Mouse (Mus musculus): ENCODE measurements around the gene Mbd4.

The Mbd4 gene

DNA sequence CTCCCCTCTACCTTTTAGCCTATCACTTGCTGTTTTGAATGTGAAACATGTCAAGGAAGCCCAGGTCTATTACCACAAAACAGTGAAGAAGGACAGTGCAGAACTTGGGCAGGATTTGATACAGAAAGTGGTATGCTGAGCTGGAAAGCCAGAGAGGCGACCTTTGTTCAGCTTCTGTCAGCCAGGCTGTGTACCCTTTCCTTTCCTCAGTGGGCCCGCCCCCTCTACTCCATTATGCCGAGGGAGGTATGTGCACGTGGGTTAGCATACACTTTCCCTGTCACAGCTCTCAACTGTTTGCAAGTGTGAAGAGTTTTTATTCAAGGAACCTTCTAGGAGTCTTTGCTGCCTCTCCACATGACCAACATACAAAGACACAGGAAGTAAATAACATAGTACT, 6.1 kb upstream of the Mbd4 start:
- DNase-seq (ENCODE audit: low read depth): no peak

DNA sequence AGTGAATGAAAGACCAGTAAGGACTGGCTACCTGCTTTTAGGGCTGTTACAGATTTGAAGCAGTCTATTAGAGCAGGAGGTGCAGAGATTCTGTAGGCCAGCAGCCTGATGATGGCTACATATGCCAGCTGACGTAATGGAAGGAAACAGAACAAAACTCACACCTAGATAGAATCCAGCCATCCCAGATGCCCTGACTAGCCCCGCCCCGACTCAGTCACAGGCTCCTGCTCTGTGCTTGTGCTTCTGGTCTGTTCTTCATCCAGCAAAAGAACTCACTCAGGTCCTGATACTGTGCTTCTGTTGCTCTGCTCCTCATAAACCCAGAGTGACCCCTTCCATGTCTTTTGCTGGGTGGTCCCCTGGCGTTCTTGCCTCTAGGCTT, 3.2 kb upstream of the Mbd4 start:
- DNase-seq (ENCODE audit: low read depth): no peak

DNA sequence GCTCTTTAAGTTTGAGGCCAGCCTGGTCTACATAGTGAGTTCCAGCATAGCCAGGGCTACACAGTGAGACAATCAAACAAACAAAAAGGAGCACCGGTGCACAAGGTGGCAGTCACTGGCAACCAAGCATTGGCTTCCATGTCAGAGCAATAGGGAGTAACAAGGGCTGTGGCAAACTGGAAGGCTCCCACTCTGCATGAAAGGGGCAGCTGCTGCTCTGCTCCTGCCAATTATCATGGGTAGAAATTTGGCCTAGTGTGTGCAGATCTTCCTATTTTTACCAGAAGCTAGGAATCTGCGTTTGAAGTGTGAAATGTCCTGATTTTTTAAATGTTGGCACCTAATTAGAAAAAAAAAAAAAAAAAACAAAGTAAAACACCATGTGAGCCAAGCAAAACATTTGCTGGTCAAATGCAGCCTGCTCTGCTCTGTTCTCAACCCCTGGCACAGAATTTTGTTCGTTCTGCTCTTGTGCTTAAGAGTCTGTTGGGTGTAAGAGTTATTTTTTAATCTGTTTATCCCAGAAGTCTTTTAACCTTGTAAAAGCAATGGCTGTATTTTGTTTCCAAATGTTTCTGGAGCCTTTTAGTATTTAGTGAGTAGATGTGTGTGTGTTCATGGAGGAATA, 2.7 kb upstream of the Mbd4 start:
- no peak for DNase-seq (ENCODE audit: low read depth)

DNA sequence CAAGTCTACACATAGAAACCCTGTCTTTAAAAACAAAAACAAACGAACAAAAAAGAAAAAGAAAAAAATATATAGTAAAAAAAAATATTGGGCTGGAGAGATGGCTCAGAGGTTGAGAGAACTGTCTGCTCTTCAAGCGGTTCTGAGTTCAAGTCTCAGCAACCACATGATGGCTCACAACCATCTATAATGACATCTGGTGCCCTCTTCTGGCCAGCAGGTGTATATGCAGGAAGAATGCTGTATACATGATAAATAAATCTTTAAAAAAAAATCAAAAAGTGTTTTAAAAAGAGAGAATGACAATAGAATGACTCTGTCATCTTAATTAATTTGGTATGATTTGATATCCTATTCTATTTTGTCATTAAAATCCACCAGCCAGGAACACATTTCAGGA, 1.3 kb upstream of the Mbd4 start:
- no peak for DNase-seq (ENCODE audit: low read depth)

DNA sequence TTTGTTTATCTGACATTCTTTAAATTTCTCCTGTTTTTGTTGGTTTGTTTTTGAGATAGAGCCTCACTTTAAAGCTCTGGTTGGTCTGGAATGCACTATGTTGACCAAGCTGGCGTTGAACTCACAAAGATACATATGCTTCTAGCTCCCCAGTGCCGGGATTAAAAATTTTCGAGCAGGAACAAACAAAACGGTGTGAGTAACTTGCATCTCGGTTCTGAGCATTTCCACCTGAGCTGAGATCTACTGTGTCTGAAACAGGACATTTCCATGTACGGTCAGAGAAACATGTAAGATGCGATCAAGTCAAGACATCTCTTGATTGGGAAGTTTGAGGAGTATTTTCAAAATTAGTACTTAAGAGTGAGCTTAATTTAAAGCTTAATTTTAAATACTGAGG, 814 bp upstream of the Mbd4 start:
- DNase-seq (ENCODE audit: low read depth): no peak

DNA sequence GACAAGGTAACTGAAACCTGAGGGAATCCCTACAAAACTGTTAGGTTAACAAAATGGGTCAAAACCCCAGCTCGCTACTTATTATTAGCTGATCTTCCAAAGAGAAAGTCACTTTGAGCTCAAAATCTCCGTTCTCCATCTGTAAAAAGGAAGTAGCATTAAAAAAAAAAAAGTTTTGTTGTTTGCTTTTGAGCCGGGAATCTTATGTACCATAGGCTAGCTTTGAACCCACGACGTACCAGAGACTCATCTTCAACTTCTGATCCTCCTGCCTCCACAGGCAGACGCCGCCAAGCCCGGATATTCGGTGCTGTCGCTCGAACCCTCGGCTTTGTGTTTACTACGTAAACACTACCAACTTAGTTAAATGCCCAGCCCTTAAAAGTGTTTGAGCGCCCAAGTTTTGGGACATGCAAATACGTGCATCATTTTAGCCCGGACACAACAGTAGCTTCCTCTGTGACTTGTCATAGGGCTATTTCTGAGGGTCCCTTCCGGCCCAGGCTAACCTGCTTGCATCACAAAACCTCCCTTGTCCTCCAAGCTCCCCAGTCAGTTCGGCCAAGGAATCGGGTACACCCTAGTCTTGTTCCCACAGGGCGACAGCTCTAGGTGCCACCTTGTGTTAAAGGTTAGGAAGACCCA, 603 bp downstream of the Mbd4 start:
- no peak for DNase-seq (ENCODE audit: low read depth)

DNA sequence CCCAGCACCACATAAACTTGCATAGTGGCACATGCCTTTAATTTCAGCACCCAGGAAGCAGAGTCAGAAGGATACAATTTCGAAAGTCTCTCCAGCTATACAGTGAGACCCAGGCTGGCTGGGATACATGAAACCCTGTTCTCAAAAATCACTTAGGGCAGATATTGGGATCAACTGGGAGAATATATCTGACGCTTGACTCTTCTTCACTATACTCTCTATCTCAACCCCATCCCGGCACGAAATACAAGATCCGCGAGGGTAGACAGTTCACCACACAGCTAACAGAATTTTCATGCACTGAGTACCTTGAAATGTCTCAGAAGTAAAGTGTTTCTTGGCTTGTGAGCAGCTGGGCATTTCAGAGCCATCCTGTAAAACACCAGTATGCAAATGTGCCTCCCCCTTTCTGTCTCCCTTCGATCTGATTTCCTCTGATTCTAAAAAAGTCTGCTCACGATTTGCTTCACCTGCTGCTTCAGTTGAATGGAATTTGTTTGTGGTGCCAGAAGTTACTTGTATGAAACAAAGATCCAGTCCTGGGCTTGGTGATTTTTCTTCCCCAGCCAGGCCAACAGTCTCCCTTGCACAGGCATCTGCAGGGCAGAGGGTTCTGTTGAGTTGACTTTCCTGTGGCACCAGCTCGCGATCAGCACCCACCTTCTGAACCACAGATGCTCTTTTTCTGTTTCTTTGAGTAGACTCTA, 4.4 kb downstream of the Mbd4 start:
- no peak for DNase-seq (ENCODE audit: low read depth)

DNA sequence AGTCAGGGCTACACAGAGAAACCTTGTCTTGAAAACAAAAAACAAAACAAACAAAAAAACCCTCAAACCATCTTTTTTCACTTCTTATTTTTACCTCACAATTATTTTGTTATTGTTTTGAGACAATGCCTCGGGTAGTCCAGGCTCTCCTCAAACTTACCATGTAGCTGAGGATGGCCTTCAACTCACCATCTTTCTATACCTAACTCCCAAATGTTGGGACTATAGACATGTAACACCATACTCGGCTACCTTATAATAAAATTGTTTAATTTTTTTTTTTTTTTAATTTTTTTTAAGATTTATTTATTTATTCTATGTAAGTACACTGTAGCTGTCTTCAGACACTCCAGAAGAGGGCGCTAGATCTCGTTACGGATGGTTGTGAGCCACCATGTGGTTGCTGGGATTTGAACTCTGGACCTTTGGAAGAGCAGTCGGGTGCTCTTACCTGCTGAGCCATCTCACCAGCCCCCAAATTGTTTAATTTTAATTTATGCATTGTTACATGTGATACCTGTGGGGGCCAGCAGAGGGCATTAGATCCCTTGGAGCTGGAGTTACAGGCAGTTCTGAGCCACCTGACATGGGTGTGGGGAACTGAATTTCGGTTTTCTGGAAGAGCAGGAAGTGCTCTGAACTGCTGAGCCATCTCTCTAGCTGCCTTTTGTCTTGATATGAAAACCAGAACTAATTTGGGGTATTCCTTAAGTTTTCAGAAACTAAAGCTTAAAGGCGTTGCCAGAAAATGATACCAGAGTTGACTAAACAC, 6.3 kb downstream of the Mbd4 start:
- peak; percentile 53 for DNase-seq (ENCODE audit: low read depth)

DNA sequence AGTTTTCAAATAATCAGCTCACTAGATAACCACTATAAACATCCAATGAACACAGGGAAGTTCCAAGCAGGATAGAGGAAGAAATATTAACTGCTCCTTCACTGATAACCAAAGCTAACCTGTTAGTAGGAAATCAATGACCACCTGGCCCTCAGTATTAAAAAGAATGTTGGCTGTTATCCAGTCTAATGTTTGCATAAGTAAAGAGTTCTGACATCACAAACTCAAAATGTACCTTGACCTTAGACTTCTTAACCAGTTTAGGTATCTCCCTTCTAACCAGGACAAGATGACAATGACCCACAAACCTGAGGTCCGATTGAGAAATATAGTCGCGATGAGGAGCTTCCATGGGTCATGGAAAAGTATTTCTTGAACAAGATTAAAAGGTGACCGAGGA, 8.2 kb downstream of the Mbd4 start:
- DNase-seq (ENCODE audit: low read depth): no peak

DNA sequence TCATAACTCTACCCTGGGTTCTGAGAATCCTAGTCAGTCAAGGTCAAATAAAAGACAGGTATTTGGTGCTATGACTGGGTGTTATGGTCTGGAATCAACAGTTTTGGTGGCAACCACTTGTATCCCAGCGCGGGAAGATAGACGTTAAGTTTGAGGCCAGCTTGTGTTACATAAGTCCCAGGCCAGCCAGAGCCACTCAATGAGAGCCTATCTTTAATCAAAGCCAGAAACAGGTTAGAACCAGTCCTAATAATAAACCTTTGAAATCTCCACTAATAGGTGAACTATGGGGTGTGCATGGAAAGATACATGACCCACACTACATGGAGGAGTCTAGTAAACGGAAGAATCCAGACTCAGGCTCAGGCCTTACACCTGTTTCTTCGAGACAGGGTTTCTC, 14.4 kb downstream of the Mbd4 start:
- DNase-seq (ENCODE audit: low read depth): no peak

DNA sequence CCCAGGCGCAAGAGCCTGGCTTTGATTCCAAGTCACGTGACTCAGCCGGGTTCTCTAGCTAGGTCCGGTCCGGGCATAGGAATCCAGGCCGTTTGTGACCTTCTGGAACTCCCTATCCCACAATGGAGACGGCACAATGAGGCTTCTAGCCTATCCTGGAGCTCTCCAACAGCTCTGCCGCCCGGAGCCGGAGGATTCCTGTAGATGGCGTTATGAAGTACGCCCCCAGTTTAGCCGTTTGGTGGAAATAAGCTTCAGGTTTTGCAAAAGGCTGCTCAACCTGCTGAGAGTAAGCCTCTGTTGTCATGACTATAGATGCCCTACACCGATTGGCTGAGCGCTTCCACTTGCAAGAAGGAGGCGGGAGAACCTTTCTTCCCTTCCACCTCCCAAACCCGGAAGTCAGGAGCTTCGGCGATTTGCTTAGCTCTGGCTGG, 15.0 kb downstream of the Mbd4 start, which contains the start of gene Efcab12:
TSS of gene Efcab12 (minus strand) at position 252 of the 437 bp plus-strand sequence.
- peak; percentile 72 for DNase-seq (ENCODE audit: low read depth)

DNA sequence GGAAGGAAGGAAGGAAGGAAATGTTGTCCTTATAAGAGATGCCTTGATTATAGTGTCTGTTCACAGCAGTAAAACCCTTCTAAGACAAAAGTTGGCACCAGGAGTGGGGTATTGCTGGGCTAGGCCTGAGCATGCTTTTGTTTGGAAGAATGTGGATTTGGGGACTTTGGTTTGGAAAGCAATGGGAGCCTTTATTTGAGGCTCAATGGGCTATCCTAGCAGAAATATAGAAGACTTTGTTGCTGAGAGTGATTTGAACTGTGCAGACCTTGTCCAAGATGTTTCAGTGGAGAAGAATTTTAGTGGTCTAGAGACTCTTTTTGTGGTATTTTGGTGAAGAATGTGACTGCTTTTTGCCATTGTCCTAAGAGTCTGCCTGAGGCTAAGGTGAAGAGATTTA, 19.3 kb downstream of the Mbd4 start:
- DNase-seq (ENCODE audit: low read depth): no peak

DNA sequence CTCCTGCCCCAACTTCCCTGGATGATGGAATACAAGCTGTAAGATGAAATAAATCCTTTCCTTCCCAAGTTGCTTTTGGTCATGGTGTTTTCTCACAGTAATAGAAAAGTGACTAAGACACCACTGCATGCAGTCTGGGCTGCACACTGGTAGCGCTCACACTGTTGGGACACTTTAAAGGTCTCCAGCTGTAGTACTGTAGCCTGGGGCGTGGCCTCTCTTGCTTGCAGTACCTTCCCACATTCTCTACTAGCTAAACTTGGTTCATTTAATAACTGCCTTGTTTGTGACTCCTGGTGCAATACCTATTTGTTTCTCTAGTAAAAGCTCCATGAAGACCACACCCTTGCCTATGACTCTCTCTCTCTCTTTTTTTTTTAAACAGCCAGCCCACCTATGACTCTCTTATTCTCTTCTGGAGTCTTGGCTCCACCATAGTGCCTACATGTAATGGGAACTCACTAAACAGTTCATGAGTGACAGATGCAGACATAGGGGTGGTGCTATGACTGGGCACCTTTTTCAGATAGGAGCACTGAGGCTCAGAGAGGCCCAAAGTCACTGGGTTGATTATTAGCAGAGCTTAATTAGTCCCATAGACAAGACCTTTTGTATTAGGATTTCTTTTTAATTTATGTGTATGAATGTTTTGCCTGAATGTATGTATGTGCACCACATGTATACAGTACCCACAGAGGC, 20.9 kb downstream of the Mbd4 start:
- DNase-seq (ENCODE audit: low read depth): no peak

DNA sequence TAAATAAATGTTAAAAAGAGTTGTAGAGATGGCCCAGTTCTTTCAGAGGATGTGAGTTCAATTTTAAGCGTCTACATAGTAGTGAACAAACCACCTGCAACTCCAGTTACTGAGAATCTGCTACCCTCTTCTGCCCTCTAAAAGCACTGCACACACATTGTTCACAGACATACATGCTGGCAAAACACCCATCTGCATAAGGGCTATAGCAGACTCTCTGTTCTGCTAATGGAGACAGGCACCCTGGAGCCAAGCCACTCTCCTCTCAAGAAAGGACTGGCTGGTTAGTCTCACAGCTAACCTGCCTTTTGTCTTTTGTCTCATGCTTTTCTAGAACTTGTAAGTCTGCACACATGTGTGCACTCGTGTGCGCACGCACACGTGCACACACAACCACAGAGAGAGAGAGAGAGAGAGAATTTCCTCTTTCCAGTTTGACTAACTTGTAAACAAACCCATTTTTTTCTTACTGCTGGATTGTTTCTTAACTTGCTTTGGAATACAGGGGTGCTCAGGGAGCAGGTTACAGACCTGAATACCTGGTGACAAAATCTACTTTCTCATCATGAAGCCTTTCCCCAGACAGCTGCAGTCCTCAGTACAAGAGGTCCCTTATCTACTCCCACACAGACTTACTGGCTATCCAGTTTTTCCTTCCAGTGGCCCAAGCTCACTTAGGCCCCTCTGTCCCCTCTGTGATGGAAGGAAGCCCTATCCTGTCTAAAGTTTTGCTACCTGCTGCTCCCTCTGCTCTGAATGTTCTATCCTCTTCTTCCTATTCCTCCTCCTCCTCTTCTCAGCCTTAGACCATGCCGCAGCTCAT, 22.2 kb downstream of the Mbd4 start:
- no peak for DNase-seq (ENCODE audit: low read depth)

DNA sequence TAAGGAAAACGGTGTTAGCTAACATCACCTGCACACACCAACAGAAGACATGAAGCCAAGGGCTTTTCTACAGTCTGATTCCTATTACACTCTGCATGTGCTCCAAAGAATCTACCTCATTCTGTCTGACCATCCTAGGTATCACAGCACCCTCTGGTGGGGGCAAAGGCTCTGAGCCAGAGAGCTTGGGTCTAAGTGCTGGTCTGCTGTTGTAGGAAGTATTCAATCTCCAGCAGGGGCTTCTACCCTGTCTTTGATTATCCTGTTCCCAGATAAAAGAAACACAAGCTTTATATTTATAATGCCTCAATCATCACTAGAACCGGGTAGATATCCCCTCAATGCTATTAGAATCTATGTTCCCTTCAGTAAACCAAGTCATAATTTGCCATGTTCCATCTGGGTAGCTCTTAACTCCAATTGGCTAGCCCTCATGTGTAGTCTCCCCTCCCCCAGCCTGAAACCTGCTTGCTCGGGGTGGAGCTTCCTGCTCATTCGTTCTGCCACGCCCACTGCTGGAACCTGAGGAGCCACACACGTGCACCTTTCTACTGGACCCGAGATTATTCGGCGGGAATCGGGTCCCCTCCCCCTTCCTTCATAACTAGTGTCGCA, 29.2 kb downstream of the Mbd4 start:
- DNase-seq (ENCODE audit: low read depth): peak; percentile 76

DNA sequence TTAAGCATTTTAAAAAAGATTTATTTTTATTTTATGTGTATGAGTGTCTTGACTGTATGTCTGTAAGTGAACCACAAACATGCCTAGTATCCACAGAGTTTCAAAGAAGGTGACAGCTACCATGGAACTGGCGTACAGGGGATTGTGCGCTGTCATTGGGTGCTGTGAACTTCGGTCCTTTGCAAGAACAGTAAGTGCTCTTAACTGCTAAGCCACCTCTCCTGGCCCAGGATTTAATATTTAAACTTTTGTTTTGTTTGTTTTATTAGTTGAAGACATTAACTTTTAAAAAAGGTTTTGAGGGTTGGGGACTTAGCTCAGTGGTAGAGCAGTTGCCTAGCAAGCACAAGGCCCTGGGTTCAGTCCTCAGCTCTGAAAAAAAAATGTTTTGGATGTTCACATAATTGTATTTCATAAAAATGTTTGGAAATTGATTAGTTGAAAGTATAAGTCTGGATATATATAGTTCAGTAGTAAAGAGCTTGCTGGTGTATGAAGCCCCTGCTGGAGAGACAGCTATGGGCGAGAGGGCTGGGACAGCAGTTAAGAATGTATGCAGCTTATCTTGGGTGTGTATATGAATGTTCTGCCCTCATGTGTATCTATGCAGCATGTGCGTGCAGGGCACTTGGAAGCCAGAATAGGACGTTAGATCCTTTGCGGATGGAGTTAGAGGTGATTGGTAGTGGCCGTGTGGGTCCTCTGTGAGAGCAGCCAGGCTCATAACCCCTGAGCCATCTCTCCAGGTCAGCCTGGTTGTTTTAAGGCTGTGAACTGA, 31.8 kb downstream of the Mbd4 start:
- no peak for DNase-seq (ENCODE audit: low read depth)

DNA sequence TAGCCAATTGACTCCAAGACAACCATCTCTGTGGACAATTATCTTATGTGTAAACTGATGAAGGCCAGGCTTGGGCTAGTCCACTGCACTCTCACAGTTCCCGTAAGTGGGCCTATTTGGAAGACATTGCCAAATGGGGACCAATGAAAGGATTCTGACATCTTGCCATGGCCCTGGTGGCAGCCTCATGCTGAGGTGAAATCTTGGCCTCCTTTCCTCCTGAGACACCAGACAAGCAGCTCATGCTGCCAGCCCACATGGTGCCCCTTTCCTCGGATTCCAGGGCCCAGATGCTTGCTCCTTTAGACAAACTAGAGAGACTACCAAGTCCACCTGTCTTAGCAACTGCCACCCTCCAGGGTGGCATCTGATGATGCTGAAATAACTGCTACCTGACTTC, 35.0 kb downstream of the Mbd4 start:
- no peak for DNase-seq (ENCODE audit: low read depth)

DNA sequence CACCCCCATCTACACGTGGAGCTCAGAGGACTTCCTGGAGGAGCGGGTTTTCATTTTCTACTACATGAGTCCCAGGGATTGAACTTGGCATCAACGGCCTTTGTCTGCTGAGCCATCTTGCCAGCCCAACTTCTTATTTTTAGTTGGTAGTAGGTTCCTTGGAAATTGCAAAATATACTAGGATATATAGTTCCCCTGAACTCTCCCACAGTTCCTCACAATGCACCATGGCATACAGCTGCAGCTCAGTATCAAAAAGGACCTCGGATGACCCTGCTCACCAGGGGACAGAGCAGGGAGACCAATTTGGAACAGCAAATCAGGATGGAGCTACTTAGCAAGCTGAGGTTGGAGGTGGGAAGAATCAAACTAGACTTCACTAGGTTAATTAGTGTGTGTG, 38.1 kb downstream of the Mbd4 start:
- no peak for DNase-seq (ENCODE audit: low read depth)

DNA sequence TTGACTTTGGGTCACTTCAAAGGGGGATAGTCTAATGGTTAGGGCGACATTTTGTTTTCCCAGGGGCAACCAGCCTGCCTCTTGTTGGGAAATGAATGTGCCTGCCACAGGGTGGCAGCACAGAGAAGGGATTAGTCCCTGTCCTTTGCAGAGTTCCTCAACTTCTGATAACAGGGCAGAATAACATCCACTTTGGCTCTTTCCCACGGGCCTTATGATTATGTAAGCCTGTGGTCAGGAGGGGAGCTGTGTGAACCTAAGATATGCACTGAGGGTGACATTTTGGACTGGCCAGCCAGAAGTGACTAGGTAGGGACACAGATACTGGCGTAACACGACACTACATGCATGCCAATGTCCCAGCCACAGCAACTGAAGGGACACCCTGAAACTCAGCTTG, 39.1 kb downstream of the Mbd4 start:
- peak; percentile 78 for DNase-seq (ENCODE audit: low read depth)

DNA sequence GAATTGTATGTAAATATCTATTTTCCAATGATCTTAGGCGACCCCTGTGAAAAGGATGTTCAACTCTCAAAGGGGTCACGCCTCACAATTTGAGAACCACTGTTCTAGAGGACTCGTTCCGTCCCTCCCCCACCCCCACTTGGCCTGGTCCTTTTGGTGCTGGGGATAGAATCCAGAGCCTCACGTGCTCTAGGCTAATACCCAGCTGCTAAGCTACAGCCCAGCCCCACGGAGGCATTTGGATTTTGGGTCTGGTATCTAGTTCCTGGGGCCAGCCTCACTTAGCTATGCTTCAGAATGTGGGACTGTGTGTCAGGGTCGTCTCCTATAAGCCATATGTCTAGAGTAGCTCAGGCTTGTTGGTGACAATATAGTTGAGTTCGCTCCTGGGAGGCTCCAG, 41.6 kb downstream of the Mbd4 start:
- no peak for DNase-seq (ENCODE audit: low read depth)
